Mouse (Mus musculus) forebrain, embryonic 15.5 days (tissue): Measurements from ENCODE around the gene Vmn2r104. TPM values are rescaled to one million over a fixed set of nuclear protein-coding genes. Genes with fewer than 3 reads are reported as not detected.

ENCODE experiments used
- ATAC-seq: fragments of 200-750 bp; cut with Nextera tagmentation; replicated peaks from 2 replicates; pipeline ENCODE4 v1.8.0; 2017; ENCODE audit warnings: mild to moderate bottlenecking, moderate TSS enrichment, moderate library complexity
- H3K27ac ChIP-seq: fragments of 300-500 bp; sonication (generic); replicated peaks from 2 replicates; pipeline ENCODE4 v1.5.1; 2015; ENCODE audit warnings: mild to moderate bottlenecking, inconsistent platforms
- H3K27me3 ChIP-seq: fragments of 300-500 bp; sonication (generic); 2 replicates; pipeline ENCODE4 v1.6.1; 2015; ENCODE audit warnings: inconsistent platforms
- H3K36me3 ChIP-seq: fragments of 300-500 bp; sonication (generic); 2 replicates; pipeline ENCODE4 v1.6.1; 2015; ENCODE audit warnings: mild to moderate bottlenecking, inconsistent platforms
- H3K4me1 ChIP-seq: fragments of 300-500 bp; sonication (generic); 2 replicates; pipeline ENCODE4 v1.6.1; 2015; ENCODE audit warnings: inconsistent platforms
- H3K4me2 ChIP-seq: fragments of 300-500 bp; sonication (generic); replicated peaks from 2 replicates; pipeline ENCODE4 v1.6.1; 2015; ENCODE audit warnings: mild to moderate bottlenecking, inconsistent platforms
- H3K4me3 ChIP-seq: fragments of 300-500 bp; sonication (generic); 2 replicates; pipeline ENCODE4 v1.5.1; 2015; ENCODE audit warnings: mild to moderate bottlenecking, inconsistent platforms
- H3K9ac ChIP-seq: fragments of 300-500 bp; sonication (generic); replicated peaks from 2 replicates; pipeline ENCODE4 v1.6.1; 2015; ENCODE audit warnings: mild to moderate bottlenecking, inconsistent platforms
- H3K9me3 ChIP-seq: fragments of 300-500 bp; sonication (generic); 2 replicates; pipeline ENCODE4 v1.6.1; 2016; ENCODE audit warnings: inconsistent platforms
- WGBS: fragments of 180-500 bp; shearing (Covaris S2); methylation state at CpG from one replicate; pipeline ENCODE4 v1.1.7; 2015; ENCODE audit warnings: mixed read lengths; 5-methylcytosine and 5-hydroxymethylcytosine counted together
- polyA plus RNA-seq: library from polyadenylated mRNA; unstranded; fragments of >200 nt; fragmentation: Nextera tagmentation; extraction: Ambion mirVana; gene quantifications from 2 replicates; pipeline ENCODE4 v1.2.1, GENCODE M21; 2015

The Vmn2r104 gene
- polyA plus RNA-seq: not detected in 2 replicates

DNA sequence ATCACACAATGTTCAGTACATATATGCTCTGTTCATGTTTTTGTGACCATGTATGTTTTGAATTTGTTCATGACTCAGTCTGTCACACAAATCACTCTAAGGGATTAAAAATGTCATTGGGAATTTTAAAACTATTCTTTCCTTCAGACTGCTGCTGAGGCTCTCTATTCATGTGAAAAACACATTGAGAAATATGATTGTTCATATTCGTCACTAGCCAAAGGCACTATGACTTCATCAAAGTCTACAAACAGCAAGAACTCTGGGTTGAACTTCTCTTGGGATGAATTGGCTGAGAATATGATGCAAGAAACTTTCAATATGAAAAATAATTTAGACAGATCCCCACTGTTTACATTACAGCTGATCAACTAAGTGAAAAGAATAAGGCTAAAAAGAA is at the start of gene Vmn2r104:
Gene Vmn2r104, minus strand, starts transcription at position 101 of the 400 bp plus-strand sequence.
- WGBS: 82% methylated on average over 1 of the region's 1 CpGs
- H3K27me3 ChIP-seq: no peaks in the 10 kb centered on the region
- H3K36me3 ChIP-seq: no peaks in the 10 kb centered on the region
- no peaks in the 10 kb centered on the region for H3K4me1 ChIP-seq
- ATAC-seq: no peak
- no peak within 1 kb of the TSS for H3K4me3 ChIP-seq
- H3K27ac ChIP-seq: no peak within 1 kb of the TSS
- no peak within 1 kb of the TSS for H3K9ac ChIP-seq
- H3K4me2 ChIP-seq: no peak within 1 kb of the TSS
- peaks cover 35% of the 10 kb centered on the region for H3K9me3 ChIP-seq

DNA sequence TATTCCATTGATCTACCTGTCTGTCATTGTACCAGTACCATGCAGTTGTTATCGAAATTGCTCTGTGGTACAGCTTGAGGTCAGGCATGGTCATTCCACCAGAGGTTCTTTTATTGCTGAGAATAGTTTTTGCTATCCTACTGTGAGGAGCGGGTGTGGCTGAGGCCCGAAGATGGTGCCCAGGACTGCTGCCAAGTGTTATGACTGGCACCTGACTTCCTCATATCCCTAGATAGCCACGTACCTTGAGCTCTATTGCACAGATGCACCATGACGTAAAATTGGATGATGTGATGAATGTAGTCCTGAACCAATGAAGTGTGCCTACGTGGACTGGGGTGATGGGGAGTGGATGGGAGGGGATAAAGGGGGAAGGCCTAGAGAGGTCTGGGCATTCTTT is 26.0 kb upstream of the Vmn2r104 start:
- no peaks in the 10 kb centered on the region for H3K36me3 ChIP-seq
- WGBS: 86% methylated on average over 6 of the region's 6 CpGs
- no peaks in the 10 kb centered on the region for H3K27me3 ChIP-seq
- H3K4me1 ChIP-seq: no peaks in the 10 kb centered on the region
- 0 out of 2 replicates have a peak, but pooled peaks cover 20% of the 10 kb centered on the region for H3K9me3 ChIP-seq
- H3K4me3 ChIP-seq: no peak overlapping the region
- no peak overlapping the region for H3K27ac ChIP-seq
- H3K9ac ChIP-seq: no peak overlapping the region
- no peak overlapping the region for H3K4me2 ChIP-seq
- no peak for ATAC-seq

DNA sequence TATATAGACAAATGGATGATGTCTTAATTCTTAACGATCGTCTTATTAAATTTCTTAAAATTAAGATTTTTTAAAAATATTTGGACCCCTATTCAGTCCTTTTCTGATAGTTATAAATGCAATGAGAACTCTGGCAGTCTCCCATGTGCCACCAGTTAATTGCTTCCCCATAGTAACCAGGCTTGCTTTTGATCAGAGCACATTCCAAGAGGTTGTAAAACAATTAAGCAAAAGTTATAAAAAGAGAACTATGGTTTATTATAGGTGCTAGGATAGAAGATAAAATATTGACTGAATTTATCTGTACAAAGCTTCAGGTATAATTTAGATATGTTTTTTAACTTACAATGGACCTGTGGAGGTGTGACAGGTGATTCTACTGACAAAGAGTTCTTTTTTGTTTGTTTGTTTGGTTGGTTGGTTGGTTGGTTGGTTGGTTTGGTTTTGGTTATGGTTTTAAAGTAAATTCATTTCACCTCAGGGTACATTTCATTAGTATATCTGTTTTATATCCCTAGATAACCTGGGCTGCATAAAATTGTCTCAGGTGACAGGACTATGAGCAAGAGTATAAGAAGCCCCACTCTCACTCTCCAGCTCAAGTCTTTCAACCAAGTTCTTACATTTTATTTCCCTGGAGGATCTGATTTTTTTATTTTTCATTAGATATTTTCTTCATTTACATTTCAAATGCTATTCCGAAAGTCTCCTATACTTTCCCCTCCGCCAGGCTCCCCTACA is 23.7 kb upstream of the Vmn2r104 start:
- no peak overlapping the region for H3K4me2 ChIP-seq
- H3K36me3 ChIP-seq: no peaks in the 10 kb centered on the region
- no peak for ATAC-seq
- no peaks in the 10 kb centered on the region for H3K27me3 ChIP-seq
- no peak overlapping the region for H3K4me3 ChIP-seq
- 0 out of 2 replicates have a peak, but pooled peaks cover 19% of the 10 kb centered on the region for H3K9me3 ChIP-seq
- H3K4me1 ChIP-seq: no peaks in the 10 kb centered on the region
- H3K27ac ChIP-seq: no peak overlapping the region
- 92% methylated on average over 4 of the region's 4 CpGs for WGBS
- H3K9ac ChIP-seq: no peak overlapping the region

Other genes with a start within 250 kb of the Vmn2r104 start
- not detected in 2 replicates for gene Fpr-rs7, start 65.9 kb upstream of the Vmn2r104 start, polyA plus RNA-seq
- not detected in 2 replicates for gene Fpr-rs6, start 134.8 kb upstream of the Vmn2r104 start, polyA plus RNA-seq
- not detected in 2 replicates for gene Vmn2r105, start 186.7 kb upstream of the Vmn2r104 start, polyA plus RNA-seq
- not detected in 2 replicates for gene Vmn2r106, start 237.2 kb upstream of the Vmn2r104 start, polyA plus RNA-seq